In genomic region chr17:51812942-51813783, GRCm38 (mm10) we compare ENCODE assay signal across 8 mouse cellular contexts. TPM values are rescaled to one million over a fixed set of nuclear protein-coding genes. Genes with fewer than 3 reads are reported as not detected.
DNase-seq lines count a peak whose midpoint lies in the region; ATAC-seq and TF ChIP-seq lines count a peak whose summit lies in the region.

No protein-coding gene starts in this region.

- ATAC-seq in forebrain, postnatal 0 days = peak; percentile 77
- ATAC-seq in hindbrain, embryonic 15.5 days (ENCODE audit: low FRiP score, low read depth) = peak; percentile 88
- ATAC-seq in midbrain, postnatal 0 days (ENCODE audit: low FRiP score) = peak; percentile 83

- DNase-seq in layer of hippocampus, adult 2 months (ENCODE audit: low spot score in 2 of 2) = peak in 1 of 2 experiments; percentile 36
- no peak for DNase-seq in layer of hippocampus, adult 9-10 months (ENCODE audit: low spot score)
- DNase-seq in cerebellum, adult 11-12 months = peak; percentile 76
- DNase-seq in forebrain, postnatal 0 days = peak; percentile 69
- no peak for DNase-seq in liver, adult 2 months (ENCODE audit: extremely low read depth, low read depth, low spot score)
- DNase-seq in midbrain, postnatal 0 days (ENCODE audit: low spot score) = peak; percentile 71
- peak; percentile 70 for DNase-seq in splenic B cell, adult 2 months (ENCODE audit: low read depth, low spot score)

- no peaks in the 10 kb centered on the region for H3K27me3 ChIP-seq in forebrain, postnatal 0 days (ENCODE audit: insufficient read depth, low read length)
- H3K27me3 ChIP-seq in hindbrain, embryonic 15.5 days = no peaks in the 10 kb centered on the region
- peaks cover 13% of the 10 kb centered on the region for H3K27me3 ChIP-seq in liver, adult 2 months (ENCODE audit: control insufficient read depth, insufficient read depth, low read length)
- H3K27me3 ChIP-seq in midbrain, postnatal 0 days (ENCODE audit: insufficient read depth, low read length) = no peaks in the 10 kb centered on the region
- no peaks in the 10 kb centered on the region for H3K27me3 ChIP-seq in splenic B cell, adult 2 months (ENCODE audit: control insufficient read depth, insufficient read depth, low read length, poor library complexity, severe bottlenecking)

- peak overlapping the region; percentile 80 for H3K4me3 ChIP-seq in layer of hippocampus, adult 2 months
- H3K4me3 ChIP-seq in forebrain, postnatal 0 days (ENCODE audit: low read depth, low read length) = peak overlapping the region; percentile 94
- H3K4me3 ChIP-seq in hindbrain, embryonic 15.5 days = peak overlapping the region; percentile 81
- H3K4me3 ChIP-seq in liver, adult 2 months (ENCODE audit: insufficient read depth, low read depth, low read length) = peak overlapping the region; percentile 57
- H3K4me3 ChIP-seq in midbrain, postnatal 0 days (ENCODE audit: low read depth, low read length) = peak overlapping the region; percentile 96

- H3K4me1 ChIP-seq in forebrain, postnatal 0 days (ENCODE audit: insufficient read depth) = no peaks in the 10 kb centered on the region
- peaks cover 22% of the 10 kb centered on the region for H3K4me1 ChIP-seq in hindbrain, embryonic 15.5 days (replicated peaks)
- H3K4me1 ChIP-seq in liver, adult 2 months (ENCODE audit: control insufficient read depth, insufficient read depth, low read length) = no peaks in the 10 kb centered on the region
- H3K4me1 ChIP-seq in midbrain, postnatal 0 days (ENCODE audit: insufficient read depth, low read length) = no peaks in the 10 kb centered on the region

- H3K79me2 ChIP-seq in liver, adult 2 months (ENCODE audit: control insufficient read depth, insufficient read depth, low read length) = no peaks in the 10 kb centered on the region

- TF ChIP-seq POLR2A in liver, adult 2 months (IDR thresholded peaks at IDR 0.05; ENCODE audit: extremely low read depth, insufficient read depth, low read length) = no peak

- no peaks in the 10 kb centered on the region for H3K9me3 ChIP-seq in forebrain, postnatal 0 days (ENCODE audit: low read length)
- H3K9me3 ChIP-seq in hindbrain, embryonic 15.5 days = no peaks in the 10 kb centered on the region
- H3K9me3 ChIP-seq in midbrain, postnatal 0 days (ENCODE audit: low read length) = no peaks in the 10 kb centered on the region

- peak overlapping the region; percentile 89 for H3K27ac ChIP-seq in layer of hippocampus, adult 2 months
- peak overlapping the region; percentile 90 for H3K27ac ChIP-seq in forebrain, postnatal 0 days (ENCODE audit: low read depth, low read length)
- peak overlapping the region; percentile 94 for H3K27ac ChIP-seq in hindbrain, embryonic 15.5 days (replicated peaks)
- no peak overlapping the region for H3K27ac ChIP-seq in liver, adult 2 months (replicated peaks; ENCODE audit: insufficient read depth, low read depth, low read length)
- peak overlapping the region; percentile 80 for H3K27ac ChIP-seq in midbrain, postnatal 0 days (ENCODE audit: low read depth, low read length)

- no peak for TF ChIP-seq CTCF in layer of hippocampus, adult 2 months (conservative IDR thresholded peaks at IDR 0.05)
- TF ChIP-seq CTCF in forebrain, postnatal 0 days (IDR thresholded peaks at IDR 0.05; ENCODE audit: low read depth) = no peak
- TF ChIP-seq CTCF in liver, adult 2 months (IDR thresholded peaks at IDR 0.05; ENCODE audit: low read depth, low read length) = no peak
- no peak for TF ChIP-seq CTCF in midbrain, postnatal 0 days (IDR thresholded peaks at IDR 0.05)

- under 1% methylated on average over 108 of the region's 115 CpGs for WGBS in forebrain, postnatal 0 days
- under 1% methylated on average over 83 of the region's 115 CpGs for WGBS in hindbrain, embryonic 15.5 days
- 2% methylated on average over 95 of the region's 115 CpGs for WGBS in liver, adult 2 months
- WGBS in midbrain, postnatal 0 days = 1% methylated on average over 91 of the region's 115 CpGs

- no peaks in the 10 kb centered on the region for H3K36me3 ChIP-seq in forebrain, postnatal 0 days (ENCODE audit: insufficient read depth)
- H3K36me3 ChIP-seq in hindbrain, embryonic 15.5 days = no peaks in the 10 kb centered on the region
- no peaks in the 10 kb centered on the region for H3K36me3 ChIP-seq in liver, adult 2 months (ENCODE audit: control insufficient read depth, insufficient read depth, low read length)
- no peaks in the 10 kb centered on the region for H3K36me3 ChIP-seq in midbrain, postnatal 0 days (ENCODE audit: insufficient read depth, low read length)
- peaks cover 3% of the 10 kb centered on the region for H3K36me3 ChIP-seq in splenic B cell, adult 2 months (ENCODE audit: control insufficient read depth, insufficient read depth, low read length, poor library complexity, severe bottlenecking)

- H3K4me2 ChIP-seq in forebrain, postnatal 0 days (ENCODE audit: low read depth) = peak overlapping the region; percentile 80
- H3K4me2 ChIP-seq in hindbrain, embryonic 15.5 days = peak overlapping the region; percentile 87
- H3K4me2 ChIP-seq in midbrain, postnatal 0 days (ENCODE audit: low read depth, low read length, poor library complexity, severe bottlenecking) = peak overlapping the region; percentile 81

- peak overlapping the region; percentile 83 for H3K9ac ChIP-seq in forebrain, postnatal 0 days
- peak overlapping the region; percentile 73 for H3K9ac ChIP-seq in hindbrain, embryonic 15.5 days
- H3K9ac ChIP-seq in liver, adult 2 months (ENCODE audit: low read depth, low read length) = peak overlapping the region; percentile 64
- H3K9ac ChIP-seq in midbrain, postnatal 0 days (replicated peaks; ENCODE audit: low read length, poor library complexity, severe bottlenecking) = peak overlapping the region; percentile 84

RNA-seq across cellular contexts. Expression of gene Satb1, which starts 19.9 kb away (rescaled TPM):
- total RNA-seq in layer of hippocampus, adult 2 months (2021) = 10 to 100 TPM; 69.2 to 73.0 TPM
- 48.5 and 49.8 TPM in 2 replicates for total RNA-seq in forebrain, postnatal 0 days (2014; rRNA removed)
- 23.2 and 26.8 TPM in 2 replicates for polyA plus RNA-seq in forebrain, postnatal 0 days (2015; fragmentation: Nextera tagmentation; extraction: Ambion mirVana)
- polyA plus RNA-seq in hindbrain, embryonic 15.5 days (2015; fragmentation: Nextera tagmentation; extraction: Ambion mirVana) = 33.5 and 34.4 TPM in 2 replicates
- total RNA-seq in liver, adult 2 months (2014; rRNA removed) = 0.65 and 1.1 TPM in 2 replicates
- polyA plus RNA-seq in liver, adult 2 months (2012; rRNA removed) = 0.30 and 0.83 TPM in 2 replicates
- total RNA-seq in midbrain, postnatal 0 days (2014; rRNA removed) = 26.6 and 29.8 TPM in 2 replicates
- 11.7 and 13.6 TPM in 2 replicates for polyA plus RNA-seq in midbrain, postnatal 0 days (2015; fragmentation: Nextera tagmentation; extraction: Ambion mirVana)

Comparison
In these comparisons a context has a peak if more than half of its experiments do, and no peak if none do; other contexts are left out.
1. DNase-seq: peak in cerebellum, adult 11-12 months (single experiment), forebrain, postnatal 0 days (single experiment), midbrain, postnatal 0 days (single experiment) and splenic B cell, adult 2 months (single experiment); none in layer of hippocampus, adult 9-10 months (single experiment) and liver, adult 2 months (single experiment).
2. RNA of gene Satb1, which starts 19.9 kb away (total RNA-seq): 69.2 to 73.0 TPM in layer of hippocampus, adult 2 months, 48.5 to 49.8 TPM in forebrain, postnatal 0 days and 26.6 to 29.8 TPM in midbrain, postnatal 0 days; 0.65 to 1.1 TPM in liver, adult 2 months; every median in the first group is over 10 times any median in the second.
3. Peak in every context shown above with its lines, with median percentiles within 50 percentile points of each other: H3K4me3 ChIP-seq, ATAC-seq, H3K4me2 ChIP-seq and H3K9ac ChIP-seq.